Mouse (Mus musculus): ENCODE data around the gene Dnah5. TPM values are rescaled to one million over a fixed set of nuclear protein-coding genes. Genes with fewer than 3 reads are reported as not detected.

The Dnah5 gene
- polyA plus RNA-seq, 1 experiment from 2014 or later, result 0.08 TPM

- no peak for TF ChIP-seq CTCF (IDR thresholded peaks at IDR 0.05; ENCODE audit: low read depth)
- no peak overlapping the region for H3K9ac ChIP-seq (ENCODE audit: low read depth, low read length)
- H3K36me3 ChIP-seq (ENCODE audit: insufficient read depth, low read length), result no peaks in the 10 kb centered on the region
- H3K27me3 ChIP-seq (ENCODE audit: insufficient read depth, low read length), result no peaks in the 10 kb centered on the region
- 87% methylated on average over 11 of the region's 11 CpGs for WGBS
- H3K4me3 ChIP-seq (replicated peaks; ENCODE audit: low read depth, low read length), result no peak overlapping the region
- ATAC-seq (replicated peaks; ENCODE audit: low FRiP score, low read depth) (no peak), DNase-seq (ENCODE audit: low spot score) (no peak)
- no peaks in the 10 kb centered on the region for H3K4me1 ChIP-seq (replicated peaks; ENCODE audit: insufficient read depth, low read length)
- H3K4me2 ChIP-seq (ENCODE audit: low read length), result no peak overlapping the region
- no peak overlapping the region for H3K27ac ChIP-seq
- no peaks in the 10 kb centered on the region for H3K9me3 ChIP-seq (replicated peaks; ENCODE audit: low read length)
Measured at GRCm38 (mm10) chr15:28178951-28179350, 24.6 kb upstream of the Dnah5 start.

- TF ChIP-seq CTCF (IDR thresholded peaks at IDR 0.05; ENCODE audit: low read depth), result no peak
- Histone ChIP-seq H3K4me3 (replicated peaks; ENCODE audit: low read depth, low read length) (no peak overlapping the region), H3K9ac (ENCODE audit: low read depth, low read length) (no peak overlapping the region), H3K36me3 (ENCODE audit: insufficient read depth, low read length) (no peaks in the 10 kb centered on the region), H3K9me3 (replicated peaks; ENCODE audit: low read length) (no peaks in the 10 kb centered on the region), H3K4me1 (replicated peaks; ENCODE audit: insufficient read depth, low read length) (no peaks in the 10 kb centered on the region), H3K27me3 (ENCODE audit: insufficient read depth, low read length) (no peaks in the 10 kb centered on the region), H3K27ac (no peak overlapping the region), H3K4me2 (ENCODE audit: low read length) (no peak overlapping the region)
- DNase-seq (ENCODE audit: low spot score), result no peak
- WGBS, result 65% methylated on average over 6 of the region's 6 CpGs
- ATAC-seq (replicated peaks; ENCODE audit: low FRiP score, low read depth), result no peak
Measured at GRCm38 (mm10) chr15:28179556-28179955, 24.0 kb upstream of the Dnah5 start.

DNA sequence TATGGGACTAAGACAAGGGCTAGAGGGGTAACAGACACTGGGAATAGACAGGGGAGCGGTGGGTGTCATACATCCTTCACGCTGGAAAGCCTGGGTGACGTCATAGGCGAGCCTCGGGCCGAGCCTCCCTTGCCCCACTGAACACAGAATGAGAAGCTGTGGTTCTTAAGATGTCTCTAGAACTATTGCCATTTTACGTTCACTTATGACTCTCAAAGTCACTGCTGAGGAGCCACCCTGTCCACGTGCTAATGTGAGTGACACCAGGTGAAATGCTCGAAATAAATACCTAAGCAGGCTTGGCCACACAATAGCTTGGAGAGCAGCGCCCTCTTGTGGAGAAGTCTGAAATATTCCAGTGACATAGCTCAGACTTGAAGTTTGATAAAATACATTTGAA, 21.7 kb upstream of the Dnah5 start:
- peak; percentile 78 for DNase-seq (ENCODE audit: low spot score)
- peak; percentile 67 for ATAC-seq (replicated peaks; ENCODE audit: low FRiP score, low read depth)
- H3K27ac ChIP-seq, result no peak overlapping the region
- H3K4me1 ChIP-seq (replicated peaks; ENCODE audit: insufficient read depth, low read length), result no peaks in the 10 kb centered on the region
- H3K9ac ChIP-seq (ENCODE audit: low read depth, low read length), result no peak overlapping the region
- H3K27me3 ChIP-seq (ENCODE audit: insufficient read depth, low read length), result no peaks in the 10 kb centered on the region
- no peaks in the 10 kb centered on the region for H3K9me3 ChIP-seq (replicated peaks; ENCODE audit: low read length)
- peak; percentile 92 for TF ChIP-seq CTCF (IDR thresholded peaks at IDR 0.05; ENCODE audit: low read depth)
- no peaks in the 10 kb centered on the region for H3K36me3 ChIP-seq (ENCODE audit: insufficient read depth, low read length)
- WGBS, result 11% methylated on average over 10 of the region's 10 CpGs
- H3K4me2 ChIP-seq (ENCODE audit: low read length), result peak overlapping the region; percentile 62
- peak overlapping the region; percentile 21; the same call in 1 of the 2 replicates for H3K4me3 ChIP-seq (replicated peaks; ENCODE audit: low read depth, low read length)

DNA sequence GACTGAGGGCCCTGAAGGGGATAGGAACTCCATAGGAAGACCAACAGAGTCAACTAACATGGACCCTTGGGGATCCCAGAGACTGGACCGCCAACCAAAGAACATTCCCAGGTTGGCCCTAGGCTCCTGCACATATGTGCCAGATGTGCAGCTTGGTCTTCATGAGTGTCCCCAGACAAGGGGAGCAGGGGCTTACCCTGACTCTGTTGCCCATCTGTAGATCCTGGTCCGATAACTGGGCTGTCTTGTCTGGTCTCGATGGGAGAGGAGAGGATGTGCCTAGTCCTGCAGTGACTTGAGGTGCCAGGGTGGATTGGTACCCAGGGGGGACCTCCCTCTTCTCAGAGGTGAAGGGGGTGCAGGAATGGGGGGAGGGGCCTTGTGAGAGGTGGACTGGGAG, 21.0 kb upstream of the Dnah5 start:
- H3K36me3 ChIP-seq (ENCODE audit: insufficient read depth, low read length), result no peaks in the 10 kb centered on the region
- H3K4me1 ChIP-seq (replicated peaks; ENCODE audit: insufficient read depth, low read length), result no peaks in the 10 kb centered on the region
- no peaks in the 10 kb centered on the region for H3K27me3 ChIP-seq (ENCODE audit: insufficient read depth, low read length)
- DNase-seq (ENCODE audit: low spot score) (no peak), ATAC-seq (replicated peaks; ENCODE audit: low FRiP score, low read depth) (no peak)
- no peak overlapping the region for H3K9ac ChIP-seq (ENCODE audit: low read depth, low read length)
- WGBS, result 50% methylated on average over 3 of the region's 3 CpGs
- no peak overlapping the region for H3K27ac ChIP-seq
- H3K4me3 ChIP-seq (replicated peaks; ENCODE audit: low read depth, low read length), result no peak overlapping the region
- no peak for TF ChIP-seq CTCF (IDR thresholded peaks at IDR 0.05; ENCODE audit: low read depth)
- H3K4me2 ChIP-seq (ENCODE audit: low read length), result no peak overlapping the region
- no peaks in the 10 kb centered on the region for H3K9me3 ChIP-seq (replicated peaks; ENCODE audit: low read length)

- H3K9ac ChIP-seq (ENCODE audit: low read depth, low read length), result no peak overlapping the region
- H3K4me3 ChIP-seq (replicated peaks; ENCODE audit: low read depth, low read length), result no peak overlapping the region
- WGBS, result 25% methylated on average over 22 of the region's 22 CpGs
- H3K27me3 ChIP-seq (ENCODE audit: insufficient read depth, low read length), result no peaks in the 10 kb centered on the region
- H3K4me2 ChIP-seq (ENCODE audit: low read length), result peak overlapping the region; percentile 18; the same call in 1 of the 2 replicates
- no peaks in the 10 kb centered on the region for H3K36me3 ChIP-seq (ENCODE audit: insufficient read depth, low read length)
- DNase-seq (ENCODE audit: low spot score) (peak; percentile 80), ATAC-seq (replicated peaks; ENCODE audit: low FRiP score, low read depth) (no peak)
- H3K9me3 ChIP-seq (replicated peaks; ENCODE audit: low read length), result no peaks in the 10 kb centered on the region
- no peak overlapping the region for H3K27ac ChIP-seq
- TF ChIP-seq CTCF (IDR thresholded peaks at IDR 0.05; ENCODE audit: low read depth), result peak; percentile 94
- no peaks in the 10 kb centered on the region for H3K4me1 ChIP-seq (replicated peaks; ENCODE audit: insufficient read depth, low read length)
Measured at GRCm38 (mm10) chr15:28187472-28188360, 15.8 kb upstream of the Dnah5 start.

GRCm38 (mm10) chr15:28188361-28189011, 15.1 kb upstream of the Dnah5 start:
- Histone ChIP-seq H3K27me3 (ENCODE audit: insufficient read depth, low read length) (no peaks in the 10 kb centered on the region), H3K9me3 (replicated peaks; ENCODE audit: low read length) (no peaks in the 10 kb centered on the region), H3K36me3 (ENCODE audit: insufficient read depth, low read length) (no peaks in the 10 kb centered on the region), H3K4me2 (ENCODE audit: low read length) (no peak overlapping the region), H3K4me1 (replicated peaks; ENCODE audit: insufficient read depth, low read length) (no peaks in the 10 kb centered on the region), H3K4me3 (replicated peaks; ENCODE audit: low read depth, low read length) (no peak overlapping the region), H3K9ac (ENCODE audit: low read depth, low read length) (no peak overlapping the region), H3K27ac (no peak overlapping the region)
- no peak for TF ChIP-seq CTCF (IDR thresholded peaks at IDR 0.05; ENCODE audit: low read depth)
- no peak for ATAC-seq (replicated peaks; ENCODE audit: low FRiP score, low read depth)
- 65% methylated on average over 11 of the region's 11 CpGs for WGBS
- no peak for DNase-seq (ENCODE audit: low spot score)
